Mouse (Mus musculus) G1E-ER4 (cell line): Measurements from ENCODE around the gene Slc35g3. TPM values are rescaled to one million over a fixed set of nuclear protein-coding genes. Genes with fewer than 3 reads are reported as not detected.

Experiments
- GATA1 ChIP-seq: IDR thresholded peaks from one replicate; pipeline ENCODE4 v1.8.0; 2012; ENCODE audit warnings: low read length, inconsistent platforms
- polyA plus RNA-seq: library from polyadenylated mRNA; stranded (reverse); fragments of >175 nt; gene quantifications from 2 replicates; pipeline ENCODE4 v1.2.3, GENCODE M21; 2012

Gene Slc35g3
- polyA plus RNA-seq, 1 experiment: not detected

- TF ChIP-seq GATA1: no peak
Measured at GRCm38 (mm10) chr11:69795983-69796435, 34.2 kb upstream of the Slc35g3 start.

- TF ChIP-seq GATA1: no peak
Measured at GRCm38 (mm10) chr11:69795168-69795982, 33.6 kb upstream of the Slc35g3 start, which contains the start of gene Chrnb1. Gene Chrnb1, minus strand, starts transcription at chr11:69795943.

- TF ChIP-seq GATA1: no peak
Measured at GRCm38 (mm10) chr11:69793429-69793828, 31.7 kb upstream of the Slc35g3 start.

- TF ChIP-seq GATA1: no peak
Measured at GRCm38 (mm10) chr11:69791420-69791819, 29.7 kb upstream of the Slc35g3 start.

- no peak for TF ChIP-seq GATA1
Measured at GRCm38 (mm10) chr11:69789431-69789830, 27.7 kb upstream of the Slc35g3 start.

- no peak for TF ChIP-seq GATA1
Measured at GRCm38 (mm10) chr11:69787306-69787705, 25.5 kb upstream of the Slc35g3 start.

- TF ChIP-seq GATA1: no peak
Measured at GRCm38 (mm10) chr11:69784793-69785272, 23.1 kb upstream of the Slc35g3 start.

GRCm38 (mm10) chr11:69781828-69782227 is 20.1 kb upstream of the Slc35g3 start:
- no peak for TF ChIP-seq GATA1

- no peak for TF ChIP-seq GATA1
Measured at GRCm38 (mm10) chr11:69778985-69779384, 17.2 kb upstream of the Slc35g3 start.

GRCm38 (mm10) chr11:69778258-69778982 is 16.7 kb upstream of the Slc35g3 start:
- TF ChIP-seq GATA1: no peak

- no peak for TF ChIP-seq GATA1
Measured at GRCm38 (mm10) chr11:69777504-69778257, 15.9 kb upstream of the Slc35g3 start.

GRCm38 (mm10) chr11:69776488-69776887 is 14.7 kb upstream of the Slc35g3 start:
- no peak for TF ChIP-seq GATA1

GRCm38 (mm10) chr11:69775716-69776115 is 13.9 kb upstream of the Slc35g3 start:
- no peak for TF ChIP-seq GATA1

- TF ChIP-seq GATA1: no peak
Measured at GRCm38 (mm10) chr11:69774961-69775360, 13.2 kb upstream of the Slc35g3 start.

- no peak for TF ChIP-seq GATA1
Measured at GRCm38 (mm10) chr11:69767625-69767909, 5.8 kb upstream of the Slc35g3 start.
